Mouse (Mus musculus): ENCODE data around the gene Txndc11. TPM values are rescaled to one million over a fixed set of nuclear protein-coding genes. Genes with fewer than 3 reads are reported as not detected.
"Not testable (repeated sequence)": the region's sequence is repeated elsewhere in the genome, so short reads cannot be mapped to it uniquely, and the experiment has no call there.

Gene Txndc11
- polyA plus RNA-seq, 1 experiment from 2014 or later: 36.5 TPM

- no peaks in the 10 kb centered on the region for H3K9me3 ChIP-seq (ENCODE audit: control insufficient read depth, low read length)
- H3K27me3 ChIP-seq (replicated peaks; ENCODE audit: control insufficient read depth, insufficient read depth, low read length): no peaks in the 10 kb centered on the region
- 77% methylated on average over 2 of the region's 2 CpGs for WGBS
- no peak overlapping the region for H3K27ac ChIP-seq (ENCODE audit: low read depth, low read length)
- no peak overlapping the region for H3K4me3 ChIP-seq (ENCODE audit: low read depth, low read length)
- DNase-seq (ENCODE audit: low spot score) (no peak), ATAC-seq (replicated peaks; ENCODE audit: low FRiP score) (no peak)
- H3K36me3 ChIP-seq (ENCODE audit: control insufficient read depth, insufficient read depth, low read length): 0 out of 2 replicates have a peak, but pooled peaks cover 2% of the 10 kb centered on the region
- H3K9ac ChIP-seq (ENCODE audit: low read depth, low read length): no peak overlapping the region
- 0 out of 2 replicates have a peak, but pooled peaks cover under 1% of the 10 kb centered on the region for H3K4me1 ChIP-seq (replicated peaks; ENCODE audit: control insufficient read depth, insufficient read depth, low read length)
- no peak overlapping the region for H3K4me2 ChIP-seq
Measured at GRCm38 (mm10) chr16:11166431-11166830, 32.0 kb upstream of the Txndc11 start.

GRCm38 (mm10) chr16:11164695-11165255 lies 30.3 kb upstream of the Txndc11 start:
- no peak for ATAC-seq (replicated peaks; ENCODE audit: low FRiP score)
- Histone ChIP-seq H3K9ac (ENCODE audit: low read depth, low read length) (no peak overlapping the region), H3K4me3 (ENCODE audit: low read depth, low read length) (no peak overlapping the region), H3K9me3 (ENCODE audit: control insufficient read depth, low read length) (no peaks in the 10 kb centered on the region), H3K27me3 (replicated peaks; ENCODE audit: control insufficient read depth, insufficient read depth, low read length) (no peaks in the 10 kb centered on the region), H3K36me3 (ENCODE audit: control insufficient read depth, insufficient read depth, low read length) (0 out of 2 replicates have a peak, but pooled peaks cover 6% of the 10 kb centered on the region), H3K4me1 (replicated peaks; ENCODE audit: control insufficient read depth, insufficient read depth, low read length) (no peaks in the 10 kb centered on the region), H3K4me2 (no peak overlapping the region), H3K27ac (ENCODE audit: low read depth, low read length) (no peak overlapping the region)
- 71% methylated on average over 3 of the region's 3 CpGs for WGBS
- DNase-seq (ENCODE audit: low spot score): no peak

- not testable (repeated sequence) for H3K27me3 ChIP-seq (replicated peaks; ENCODE audit: control insufficient read depth, insufficient read depth, low read length); H3K9me3 ChIP-seq (ENCODE audit: control insufficient read depth, low read length); ATAC-seq (replicated peaks; ENCODE audit: low FRiP score); H3K27ac ChIP-seq (ENCODE audit: low read depth, low read length); H3K4me3 ChIP-seq (ENCODE audit: low read depth, low read length); H3K4me1 ChIP-seq (replicated peaks; ENCODE audit: control insufficient read depth, insufficient read depth, low read length); H3K9ac ChIP-seq (ENCODE audit: low read depth, low read length); DNase-seq (ENCODE audit: low spot score); H3K4me2 ChIP-seq
- peaks cover 32% of the 10 kb centered on the region for H3K36me3 ChIP-seq (ENCODE audit: control insufficient read depth, insufficient read depth, low read length)
- 48% methylated on average over 1 of the region's 3 CpGs for WGBS
Measured at GRCm38 (mm10) chr16:11157721-11158120, 23.3 kb upstream of the Txndc11 start.

GRCm38 (mm10) chr16:11154500-11154899 lies 20.1 kb upstream of the Txndc11 start:
- Histone ChIP-seq H3K9ac (ENCODE audit: low read depth, low read length) (no peak overlapping the region), H3K27me3 (replicated peaks; ENCODE audit: control insufficient read depth, insufficient read depth, low read length) (no peaks in the 10 kb centered on the region), H3K36me3 (ENCODE audit: control insufficient read depth, insufficient read depth, low read length) (peaks cover 30% of the 10 kb centered on the region), H3K9me3 (ENCODE audit: control insufficient read depth, low read length) (no peaks in the 10 kb centered on the region), H3K27ac (ENCODE audit: low read depth, low read length) (no peak overlapping the region), H3K4me1 (replicated peaks; ENCODE audit: control insufficient read depth, insufficient read depth, low read length) (no peaks in the 10 kb centered on the region), H3K4me3 (ENCODE audit: low read depth, low read length) (no peak overlapping the region), H3K4me2 (no peak overlapping the region)
- no peak for ATAC-seq (replicated peaks; ENCODE audit: low FRiP score)
- DNase-seq (ENCODE audit: low spot score): no peak

GRCm38 (mm10) chr16:11143706-11144483 lies 9.4 kb upstream of the Txndc11 start:
- not testable (repeated sequence) for H3K9me3 ChIP-seq (ENCODE audit: control insufficient read depth, low read length); H3K27me3 ChIP-seq (replicated peaks; ENCODE audit: control insufficient read depth, insufficient read depth, low read length); H3K4me3 ChIP-seq (ENCODE audit: low read depth, low read length); H3K27ac ChIP-seq (ENCODE audit: low read depth, low read length); H3K9ac ChIP-seq (ENCODE audit: low read depth, low read length); H3K4me1 ChIP-seq (replicated peaks; ENCODE audit: control insufficient read depth, insufficient read depth, low read length); ATAC-seq (replicated peaks; ENCODE audit: low FRiP score); DNase-seq (ENCODE audit: low spot score); H3K4me2 ChIP-seq
- 19% methylated on average over 53 of the region's 56 CpGs for WGBS
- peaks cover 27% of the 10 kb centered on the region for H3K36me3 ChIP-seq (ENCODE audit: control insufficient read depth, insufficient read depth, low read length)

- ATAC-seq (replicated peaks; ENCODE audit: low FRiP score) (no peak), DNase-seq (ENCODE audit: low spot score) (peak; percentile 68)
- Histone ChIP-seq H3K4me3 (ENCODE audit: low read depth, low read length) (peak overlapping the region; percentile 93), H3K9ac (ENCODE audit: low read depth, low read length) (peak overlapping the region; percentile 95), H3K9me3 (ENCODE audit: control insufficient read depth, low read length) (no peaks in the 10 kb centered on the region), H3K4me2 (peak overlapping the region; percentile 82), H3K27ac (ENCODE audit: low read depth, low read length) (peak overlapping the region; percentile 96), H3K27me3 (replicated peaks; ENCODE audit: control insufficient read depth, insufficient read depth, low read length) (no peaks in the 10 kb centered on the region), H3K4me1 (replicated peaks; ENCODE audit: control insufficient read depth, insufficient read depth, low read length) (peaks cover 21% of the 10 kb centered on the region), H3K36me3 (ENCODE audit: control insufficient read depth, insufficient read depth, low read length) (peaks cover 4% of the 10 kb centered on the region; the same call in 1 of the 2 replicates)
- under 1% methylated on average over 34 of the region's 34 CpGs for WGBS
Measured at GRCm38 (mm10) chr16:11133476-11134347, 738 bp downstream of the Txndc11 start.

- no peak overlapping the region for H3K9ac ChIP-seq (ENCODE audit: low read depth, low read length)
- H3K9me3 ChIP-seq (ENCODE audit: control insufficient read depth, low read length): no peaks in the 10 kb centered on the region
- peak overlapping the region; percentile 93 for H3K4me3 ChIP-seq (ENCODE audit: low read depth, low read length)
- H3K36me3 ChIP-seq (ENCODE audit: control insufficient read depth, insufficient read depth, low read length): peaks cover 4% of the 10 kb centered on the region; the same call in 1 of the 2 replicates
- H3K4me2 ChIP-seq: peak overlapping the region; percentile 82
- ATAC-seq (replicated peaks; ENCODE audit: low FRiP score): no peak
- WGBS: 30% methylated on average over 2 of the region's 2 CpGs
- H3K27me3 ChIP-seq (replicated peaks; ENCODE audit: control insufficient read depth, insufficient read depth, low read length): no peaks in the 10 kb centered on the region
- no peak for DNase-seq (ENCODE audit: low spot score)
- H3K27ac ChIP-seq (ENCODE audit: low read depth, low read length): no peak overlapping the region
- peaks cover 21% of the 10 kb centered on the region for H3K4me1 ChIP-seq (replicated peaks; ENCODE audit: control insufficient read depth, insufficient read depth, low read length)
Measured at GRCm38 (mm10) chr16:11132839-11133238, 1.6 kb downstream of the Txndc11 start.

GRCm38 (mm10) chr16:11128301-11128700 lies 6.1 kb downstream of the Txndc11 start:
- Histone ChIP-seq H3K27me3 (replicated peaks; ENCODE audit: control insufficient read depth, insufficient read depth, low read length) (no peaks in the 10 kb centered on the region), H3K4me2 (no peak overlapping the region), H3K27ac (ENCODE audit: low read depth, low read length) (no peak overlapping the region), H3K36me3 (ENCODE audit: control insufficient read depth, insufficient read depth, low read length) (peaks cover 13% of the 10 kb centered on the region; the same call in 1 of the 2 replicates), H3K9me3 (ENCODE audit: control insufficient read depth, low read length) (no peaks in the 10 kb centered on the region), H3K4me3 (ENCODE audit: low read depth, low read length) (no peak overlapping the region), H3K4me1 (replicated peaks; ENCODE audit: control insufficient read depth, insufficient read depth, low read length) (peaks cover 13% of the 10 kb centered on the region), H3K9ac (ENCODE audit: low read depth, low read length) (no peak overlapping the region)
- ATAC-seq (replicated peaks; ENCODE audit: low FRiP score): no peak
- WGBS: 93% methylated on average over 11 of the region's 11 CpGs
- DNase-seq (ENCODE audit: low spot score): no peak
